Mouse (Mus musculus): ENCODE results near the gene 2310003L06Rik.

Gene 2310003L06Rik

DNA sequence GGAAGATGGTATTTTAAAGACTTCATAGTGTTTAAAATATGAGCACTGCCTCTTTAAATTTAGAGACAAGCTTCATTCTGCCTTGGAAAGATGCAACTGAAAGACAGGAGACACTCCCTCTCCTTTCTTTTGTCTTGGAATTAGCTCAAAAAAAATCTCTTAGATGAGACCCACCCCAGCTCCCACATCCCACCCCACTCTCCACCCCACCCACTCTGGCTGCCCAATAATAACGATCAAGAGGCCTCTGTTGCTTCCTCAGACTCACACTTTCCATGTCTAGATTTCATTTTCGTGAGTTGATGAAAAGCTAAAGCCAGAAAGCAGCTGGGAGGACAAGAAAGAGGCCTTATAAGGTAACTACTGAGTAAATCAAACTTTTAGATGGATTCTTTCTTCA lies at the start of gene 2310003L06Rik, which contains the start of gene Gm28434:
Gene 2310003L06Rik, plus strand, starts transcription at position 259 of the 400 bp plus-strand sequence.
Gene Gm28434, plus strand, starts transcription at position 317 of the 400 bp plus-strand sequence.
- no peak for DNase-seq

DNA sequence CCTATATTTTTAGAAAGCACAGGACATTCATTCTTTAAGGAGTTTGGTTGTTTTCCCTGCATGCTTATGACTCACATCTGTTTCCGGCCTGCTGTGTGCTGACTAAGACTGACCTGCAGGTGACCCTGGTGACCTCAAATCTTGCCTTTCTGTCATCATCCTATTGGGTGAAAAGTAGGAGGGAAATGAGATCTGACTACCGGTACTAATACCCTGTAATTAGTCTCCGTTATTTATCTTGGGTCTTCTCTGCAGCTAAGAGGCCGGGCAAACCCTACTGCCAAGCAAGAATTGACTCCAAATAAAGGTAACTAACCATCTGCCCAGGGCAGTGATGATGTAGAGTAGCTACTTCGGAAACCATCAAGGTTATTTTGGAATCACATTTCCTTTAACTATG lies 43.9 kb upstream of the 2310003L06Rik start, which contains the start of gene Csn3:
Gene Csn3, plus strand, starts transcription at position 208 of the 400 bp plus-strand sequence.
- no peak for DNase-seq

DNA sequence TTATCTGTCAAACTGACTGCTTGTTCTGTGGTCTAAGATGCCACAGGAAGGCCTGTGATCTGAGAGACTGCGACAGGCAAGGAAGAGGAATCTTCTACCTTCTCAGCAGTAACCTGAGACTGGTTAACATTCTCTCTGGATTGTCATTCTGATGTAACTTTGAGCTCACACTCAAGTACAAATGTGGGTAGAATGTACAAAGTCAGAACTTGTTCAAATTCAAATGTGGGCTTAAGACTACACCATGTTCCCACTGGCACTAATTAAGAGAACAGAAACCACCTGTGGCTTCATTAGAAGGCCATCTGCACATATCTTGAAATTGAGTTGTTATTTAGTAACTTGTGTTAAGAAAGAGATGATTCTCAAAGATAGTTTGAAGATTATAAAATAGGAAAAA lies 37.7 kb upstream of the 2310003L06Rik start:
- no peak for DNase-seq

DNA sequence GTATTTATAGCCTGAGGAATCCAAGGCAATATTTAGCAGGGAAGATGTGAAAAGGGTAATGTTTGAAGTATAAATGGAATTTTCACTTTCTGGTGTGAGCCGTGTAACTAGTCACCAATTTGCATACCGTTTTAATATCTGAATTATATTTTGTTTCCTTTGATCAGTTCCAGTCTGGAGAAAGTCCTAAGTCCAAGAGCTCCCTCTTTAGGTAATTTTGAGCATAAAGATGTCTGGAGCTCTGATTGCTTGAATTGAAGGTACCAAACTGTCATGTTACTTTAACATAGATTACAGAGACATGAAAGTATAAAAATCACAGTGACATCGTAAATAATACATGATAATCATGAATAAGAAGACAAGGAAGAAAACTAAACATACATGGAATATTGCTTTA lies 28.5 kb upstream of the 2310003L06Rik start:
- no peak for DNase-seq

DNA sequence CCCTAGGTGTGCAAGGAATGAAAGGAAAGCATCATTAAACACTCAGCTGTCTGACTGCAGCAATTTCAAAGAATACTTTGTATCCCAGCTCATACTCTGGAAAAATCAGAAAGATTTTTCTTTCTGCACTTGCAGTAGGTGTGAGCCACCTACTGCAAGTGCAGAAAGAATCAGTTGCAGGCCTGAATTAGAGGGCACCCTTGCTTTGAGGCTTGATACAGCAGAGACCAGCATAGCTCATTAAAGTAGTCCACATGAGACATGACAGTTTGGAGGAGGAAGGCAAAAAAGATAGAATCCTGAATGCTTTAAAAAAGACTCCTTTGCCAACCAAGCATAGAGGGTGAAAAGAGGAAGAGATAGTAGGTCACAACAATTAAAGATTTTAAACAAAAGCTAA lies 26.7 kb upstream of the 2310003L06Rik start:
- no peak for DNase-seq

DNA sequence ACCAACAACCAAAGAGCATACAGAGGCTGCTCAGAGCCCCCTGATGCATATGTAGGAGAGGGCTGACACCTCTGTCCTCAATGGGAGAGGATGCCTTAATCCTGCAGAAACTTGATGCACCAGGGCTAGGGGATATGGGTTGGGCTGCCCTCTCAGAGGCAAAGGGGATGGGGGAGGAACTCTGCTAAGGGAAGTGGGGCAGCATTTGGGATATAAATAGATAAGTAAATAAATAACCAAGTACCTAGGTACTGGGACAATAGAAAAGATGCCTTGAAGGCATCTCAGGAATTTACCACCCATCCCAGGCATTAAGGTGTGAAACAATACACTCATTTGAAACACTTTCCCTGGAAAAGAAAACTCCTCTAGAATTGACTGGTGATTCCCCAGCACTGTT lies 17.4 kb upstream of the 2310003L06Rik start:
- no peak for DNase-seq

DNA sequence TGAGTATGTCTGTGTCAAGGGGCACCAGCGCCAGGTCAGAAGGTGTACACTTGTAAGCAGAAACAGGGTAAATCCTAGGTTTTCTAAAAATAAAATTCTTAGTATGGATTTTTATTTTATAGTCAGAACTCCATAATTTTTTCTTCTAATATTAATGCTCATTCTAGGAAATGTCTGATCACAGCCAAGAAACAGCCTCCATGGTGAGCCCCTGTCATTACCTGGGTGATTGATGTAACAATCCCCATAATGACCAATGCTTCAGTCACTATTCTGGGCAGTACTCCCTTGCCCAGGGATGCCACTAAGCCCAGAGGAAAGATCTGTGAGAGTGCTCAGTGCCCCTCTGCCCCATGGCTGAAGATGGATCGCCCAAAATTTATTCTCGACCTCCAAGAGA lies 9.9 kb downstream of the 2310003L06Rik start, which contains the start of gene Cabs1:
Gene Cabs1, plus strand, starts transcription at position 301 of the 400 bp plus-strand sequence.
- no peak for DNase-seq

DNA sequence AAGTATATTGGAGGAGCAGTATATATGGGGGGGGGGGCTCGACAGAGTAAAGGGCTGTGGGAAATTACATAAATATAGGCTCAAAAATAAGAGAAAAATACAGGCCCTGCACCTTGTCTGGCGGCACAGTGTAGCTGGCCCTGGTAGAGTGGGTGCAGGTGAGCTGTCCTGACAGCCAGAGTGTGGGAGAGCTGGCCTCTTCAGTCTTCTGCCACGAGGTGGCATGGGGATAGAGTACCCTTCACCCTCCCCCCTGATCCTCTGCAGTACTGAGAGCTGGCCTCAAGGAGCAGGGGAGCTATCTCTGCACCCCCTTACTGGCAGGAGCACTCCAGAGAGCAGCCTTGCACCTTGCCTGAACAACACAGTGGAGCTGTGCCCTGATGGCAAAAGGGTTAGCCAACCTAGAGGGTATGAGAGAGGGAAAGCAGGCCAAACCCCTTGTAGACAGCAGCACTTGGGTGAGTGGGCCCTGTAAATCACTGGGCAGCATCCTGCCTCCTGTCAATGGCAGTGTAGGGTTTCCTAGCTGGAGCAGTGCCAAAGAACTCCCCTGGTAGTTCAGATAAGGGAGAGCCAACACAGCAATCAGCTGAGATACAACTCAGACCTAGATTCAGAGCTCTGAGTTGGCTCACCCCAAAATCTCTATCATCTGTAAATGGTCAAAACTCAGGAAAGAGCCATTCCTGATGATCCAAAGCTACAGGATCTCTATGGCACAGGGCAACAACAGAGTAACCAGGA lies 13.4 kb downstream of the 2310003L06Rik start:
- no peak for DNase-seq

DNA sequence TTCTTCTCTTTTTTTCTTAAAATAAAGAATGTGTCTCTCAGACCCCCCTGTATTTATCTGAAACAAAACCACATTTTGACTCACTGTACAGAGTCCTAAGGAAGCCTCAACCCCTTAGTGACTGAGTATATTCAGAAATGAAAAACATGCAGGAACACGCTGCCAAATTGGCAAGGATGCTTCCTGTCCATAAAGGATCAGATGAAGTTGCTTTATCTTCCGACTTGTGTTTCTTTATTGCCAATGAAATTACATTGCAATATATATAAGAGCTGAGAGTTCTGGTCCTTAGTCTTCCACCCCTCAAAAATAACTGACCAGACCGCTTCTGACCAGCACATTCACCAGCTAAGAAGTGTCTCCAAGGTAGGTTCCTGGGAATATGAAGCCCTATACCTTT lies 33.0 kb downstream of the 2310003L06Rik start, which contains the start of gene Smr3a:
Gene Smr3a, plus strand, starts transcription at position 301 of the 400 bp plus-strand sequence.
- DNase-seq: no peak

DNA sequence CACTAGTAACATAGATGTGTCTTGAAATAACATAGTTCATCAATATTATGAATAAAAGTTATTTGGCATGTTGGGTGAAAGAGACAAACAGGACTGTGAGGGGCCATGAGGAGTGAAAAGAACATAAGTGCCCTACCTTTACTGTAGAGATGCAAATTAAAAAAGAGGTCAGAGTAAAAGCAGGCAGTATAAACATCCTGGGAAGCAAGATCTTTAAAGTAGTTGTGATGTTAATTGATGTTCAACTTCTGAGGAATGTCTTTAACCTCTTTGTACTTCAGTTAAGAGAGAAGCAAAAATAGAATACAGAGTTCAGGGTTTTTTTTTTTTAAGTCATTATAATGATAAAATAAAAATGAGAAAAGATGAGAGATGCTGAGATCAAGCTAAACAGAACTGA lies 36.0 kb downstream of the 2310003L06Rik start:
- DNase-seq: no peak

Data from kidney, adult 18-20 months (tissue).